Mouse (Mus musculus): ENCODE measurements around the gene Spag17. TPM values are rescaled to one million over a fixed set of nuclear protein-coding genes. Genes with fewer than 3 reads are reported as not detected.

Spag17 gene
- polyA plus RNA-seq, 1 experiment from 2014 or later = 0.89 TPM

DNA sequence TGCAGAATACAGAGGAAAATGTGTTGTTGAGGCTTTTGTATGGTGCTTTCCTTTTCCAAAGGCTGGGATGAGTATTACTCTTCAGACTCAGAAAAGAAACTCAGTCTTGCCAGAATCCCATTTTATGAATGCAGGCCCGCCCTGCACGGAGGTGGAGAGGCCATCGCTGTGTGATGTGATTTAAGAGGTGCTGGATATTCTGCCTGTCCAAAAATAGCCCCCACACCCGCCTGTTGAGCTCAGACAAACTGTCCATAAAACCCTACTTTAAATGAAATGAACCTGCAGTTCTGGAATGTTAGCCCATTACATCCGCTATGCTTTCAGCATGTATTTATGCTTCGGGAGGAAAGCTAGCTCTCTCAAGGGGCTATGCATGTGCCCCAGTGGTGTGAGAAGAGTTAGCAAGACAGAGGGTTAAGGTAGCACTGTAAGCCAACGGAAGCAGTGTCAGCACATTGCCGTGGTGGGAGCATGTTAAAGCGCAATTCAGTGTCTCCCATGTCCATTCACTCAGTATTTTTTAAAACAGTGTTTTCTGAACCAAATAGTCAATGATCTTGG lies 68.9 kb downstream of the Spag17 start:
- ATAC-seq = no peak
- H3K4me3 ChIP-seq (ENCODE audit: low read depth, low read length) = no peak overlapping the region
- H3K4me1 ChIP-seq (ENCODE audit: control insufficient read depth, insufficient read depth, low read length) = no peaks in the 10 kb centered on the region
- whole genome bisulfite sequencing = 80% methylated on average over 9 of the region's 9 CpGs
- H3K27ac ChIP-seq (ENCODE audit: low read length) = no peak overlapping the region
- no peaks in the 10 kb centered on the region for H3K9me3 ChIP-seq (replicated peaks; ENCODE audit: control insufficient read depth, low read length, poor library complexity, severe bottlenecking)
- no peak overlapping the region for H3K9ac ChIP-seq (ENCODE audit: low read depth, low read length)
- H3K36me3 ChIP-seq (ENCODE audit: control insufficient read depth, insufficient read depth, low read length) = no peaks in the 10 kb centered on the region
- H3K4me2 ChIP-seq (ENCODE audit: low read length) = no peak overlapping the region
- no peaks in the 10 kb centered on the region for H3K27me3 ChIP-seq (ENCODE audit: control insufficient read depth, insufficient read depth, low read depth, low read length)

DNA sequence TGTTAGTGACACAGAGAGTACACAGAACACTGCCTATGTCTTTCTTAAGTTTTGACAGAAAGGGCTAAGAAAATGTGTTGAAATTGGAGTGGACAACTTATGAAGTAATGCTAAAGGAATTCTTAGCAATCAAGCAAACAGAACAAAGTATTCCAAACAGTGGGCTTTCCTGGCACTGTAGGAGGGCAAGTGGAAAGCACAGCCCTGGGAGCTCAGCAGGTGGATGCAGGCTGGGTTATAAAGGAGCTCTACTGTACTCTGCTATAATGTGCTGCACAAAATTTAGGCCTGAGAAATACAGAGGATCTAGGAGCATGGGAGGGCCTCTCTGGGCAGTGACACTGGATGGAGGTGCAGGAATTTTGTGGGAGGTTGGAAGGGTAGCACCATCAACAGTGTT lies 71.3 kb downstream of the Spag17 start:
- H3K4me3 ChIP-seq (ENCODE audit: low read depth, low read length) = no peak overlapping the region
- H3K36me3 ChIP-seq (ENCODE audit: control insufficient read depth, insufficient read depth, low read length) = no peaks in the 10 kb centered on the region
- no peaks in the 10 kb centered on the region for H3K9me3 ChIP-seq (replicated peaks; ENCODE audit: control insufficient read depth, low read length, poor library complexity, severe bottlenecking)
- no peaks in the 10 kb centered on the region for H3K4me1 ChIP-seq (ENCODE audit: control insufficient read depth, insufficient read depth, low read length)
- no peak overlapping the region for H3K9ac ChIP-seq (ENCODE audit: low read depth, low read length)
- H3K27me3 ChIP-seq (ENCODE audit: control insufficient read depth, insufficient read depth, low read depth, low read length) = no peaks in the 10 kb centered on the region
- no peak overlapping the region for H3K4me2 ChIP-seq (ENCODE audit: low read length)
- ATAC-seq = no peak
- no peak overlapping the region for H3K27ac ChIP-seq (ENCODE audit: low read length)

DNA sequence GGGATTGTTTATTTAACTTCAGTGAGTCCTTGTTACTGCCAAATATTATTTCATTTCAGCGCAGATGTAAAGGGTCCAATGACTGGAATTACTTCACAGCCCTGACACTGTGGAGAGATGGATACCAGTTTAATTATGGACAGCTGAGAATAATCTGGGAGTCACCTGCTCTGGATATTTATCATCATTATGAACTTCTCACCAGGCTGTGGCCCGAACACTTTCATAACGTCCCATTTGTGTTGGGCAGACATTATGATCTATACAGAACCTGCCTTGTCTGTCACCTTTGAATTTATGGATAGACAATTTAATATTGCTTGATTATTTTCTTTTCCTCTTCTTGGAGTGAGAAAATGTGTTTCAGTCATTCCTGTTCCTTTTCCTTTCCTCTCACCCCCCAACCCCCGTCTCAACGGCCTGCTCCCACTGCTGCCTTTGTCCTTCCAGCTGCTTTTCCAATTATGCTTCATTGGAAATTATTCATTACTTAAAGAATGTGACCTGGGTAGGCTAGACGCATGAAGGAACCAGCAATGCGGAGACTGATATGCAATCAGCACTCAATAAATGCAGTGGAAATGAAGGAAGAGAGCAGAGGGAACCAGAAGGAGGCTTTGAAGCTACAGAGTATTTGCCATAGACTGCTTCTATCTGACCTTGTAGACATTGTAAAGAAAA lies 74.7 kb downstream of the Spag17 start:
- no peak for ATAC-seq
- no peak overlapping the region for H3K9ac ChIP-seq (ENCODE audit: low read depth, low read length)
- no peak overlapping the region for H3K4me2 ChIP-seq (ENCODE audit: low read length)
- no peak overlapping the region for H3K27ac ChIP-seq (ENCODE audit: low read length)
- no peaks in the 10 kb centered on the region for H3K4me1 ChIP-seq (ENCODE audit: control insufficient read depth, insufficient read depth, low read length)
- H3K36me3 ChIP-seq (ENCODE audit: control insufficient read depth, insufficient read depth, low read length) = no peaks in the 10 kb centered on the region
- H3K27me3 ChIP-seq (ENCODE audit: control insufficient read depth, insufficient read depth, low read depth, low read length) = no peaks in the 10 kb centered on the region
- no peaks in the 10 kb centered on the region for H3K9me3 ChIP-seq (replicated peaks; ENCODE audit: control insufficient read depth, low read length, poor library complexity, severe bottlenecking)
- H3K4me3 ChIP-seq (ENCODE audit: low read depth, low read length) = no peak overlapping the region
- WGBS = 62% methylated on average over 7 of the region's 7 CpGs

DNA sequence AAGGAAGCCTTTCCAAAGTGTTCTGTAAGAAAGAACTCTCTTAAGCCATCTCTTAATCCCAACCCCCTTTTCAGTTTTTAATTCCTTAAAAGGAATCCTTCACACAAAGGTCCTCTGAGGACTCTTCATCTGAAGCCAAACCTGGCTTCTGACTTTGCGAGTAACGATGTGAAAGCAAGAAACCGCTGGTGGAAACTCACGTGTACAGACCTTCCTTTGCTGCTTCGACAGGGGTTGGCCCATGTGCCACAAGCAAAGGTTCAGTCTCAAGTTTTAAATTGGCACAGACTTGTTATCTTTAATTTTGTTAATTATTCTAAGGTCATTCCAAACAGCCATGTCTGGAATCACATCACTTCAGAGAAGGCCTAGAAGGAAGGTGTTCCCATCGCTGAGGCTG lies 79.1 kb downstream of the Spag17 start:
- Histone ChIP-seq H3K4me2 (ENCODE audit: low read length) (no peak overlapping the region), H3K36me3 (ENCODE audit: control insufficient read depth, insufficient read depth, low read length) (no peaks in the 10 kb centered on the region), H3K9ac (ENCODE audit: low read depth, low read length) (no peak overlapping the region), H3K4me1 (ENCODE audit: control insufficient read depth, insufficient read depth, low read length) (no peaks in the 10 kb centered on the region), H3K4me3 (ENCODE audit: low read depth, low read length) (no peak overlapping the region), H3K27ac (ENCODE audit: low read length) (no peak overlapping the region), H3K9me3 (replicated peaks; ENCODE audit: control insufficient read depth, low read length, poor library complexity, severe bottlenecking) (no peaks in the 10 kb centered on the region), H3K27me3 (ENCODE audit: control insufficient read depth, insufficient read depth, low read depth, low read length) (no peaks in the 10 kb centered on the region)
- ATAC-seq = no peak
- WGBS = 86% methylated on average over 6 of the region's 6 CpGs

GRCm38 (mm10) chr3:99965863-99966262 lies 80.7 kb downstream of the Spag17 start:
- WGBS = 69% methylated on average over 4 of the region's 4 CpGs
- Histone ChIP-seq H3K4me2 (ENCODE audit: low read length) (no peak overlapping the region), H3K36me3 (ENCODE audit: control insufficient read depth, insufficient read depth, low read length) (no peaks in the 10 kb centered on the region), H3K9me3 (replicated peaks; ENCODE audit: control insufficient read depth, low read length, poor library complexity, severe bottlenecking) (no peaks in the 10 kb centered on the region), H3K27me3 (ENCODE audit: control insufficient read depth, insufficient read depth, low read depth, low read length) (no peaks in the 10 kb centered on the region), H3K9ac (ENCODE audit: low read depth, low read length) (no peak overlapping the region), H3K4me1 (ENCODE audit: control insufficient read depth, insufficient read depth, low read length) (no peaks in the 10 kb centered on the region), H3K27ac (ENCODE audit: low read length) (no peak overlapping the region), H3K4me3 (ENCODE audit: low read depth, low read length) (no peak overlapping the region)
- no peak for ATAC-seq

- Histone ChIP-seq H3K4me2 (ENCODE audit: low read length) (no peak overlapping the region), H3K4me3 (ENCODE audit: low read depth, low read length) (no peak overlapping the region), H3K27me3 (ENCODE audit: control insufficient read depth, insufficient read depth, low read depth, low read length) (no peaks in the 10 kb centered on the region), H3K27ac (ENCODE audit: low read length) (no peak overlapping the region), H3K9ac (ENCODE audit: low read depth, low read length) (no peak overlapping the region), H3K9me3 (replicated peaks; ENCODE audit: control insufficient read depth, low read length, poor library complexity, severe bottlenecking) (no peaks in the 10 kb centered on the region), H3K4me1 (ENCODE audit: control insufficient read depth, insufficient read depth, low read length) (no peaks in the 10 kb centered on the region), H3K36me3 (ENCODE audit: control insufficient read depth, insufficient read depth, low read length) (no peaks in the 10 kb centered on the region)
- WGBS = 72% methylated on average over 2 of the region's 2 CpGs
- no peak for ATAC-seq
Measured at GRCm38 (mm10) chr3:99966285-99966684, 81.1 kb downstream of the Spag17 start.

DNA sequence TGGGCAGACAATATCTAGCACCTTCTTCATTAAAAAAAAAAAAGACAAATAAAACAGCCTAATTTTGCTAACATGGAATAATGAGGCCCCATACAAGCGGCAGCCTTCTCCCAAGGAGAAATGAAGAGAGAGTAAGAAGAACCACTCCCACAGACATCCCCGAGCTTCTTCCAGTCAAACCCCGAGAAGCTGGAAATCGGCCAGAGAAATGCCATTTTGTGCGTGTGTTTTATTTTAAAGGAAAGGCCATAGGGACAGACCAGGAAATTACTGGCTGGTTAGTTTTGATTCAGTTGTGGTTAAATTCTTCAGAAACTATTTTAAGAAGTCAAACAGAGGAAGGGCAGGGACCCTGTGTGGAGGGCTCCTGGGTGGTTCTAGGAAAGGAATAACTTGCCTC lies 85.6 kb downstream of the Spag17 start:
- Histone ChIP-seq H3K4me2 (ENCODE audit: low read length) (no peak overlapping the region), H3K4me1 (ENCODE audit: control insufficient read depth, insufficient read depth, low read length) (no peaks in the 10 kb centered on the region), H3K36me3 (ENCODE audit: control insufficient read depth, insufficient read depth, low read length) (no peaks in the 10 kb centered on the region), H3K4me3 (ENCODE audit: low read depth, low read length) (no peak overlapping the region), H3K9ac (ENCODE audit: low read depth, low read length) (no peak overlapping the region), H3K27ac (ENCODE audit: low read length) (no peak overlapping the region), H3K27me3 (ENCODE audit: control insufficient read depth, insufficient read depth, low read depth, low read length) (no peaks in the 10 kb centered on the region), H3K9me3 (replicated peaks; ENCODE audit: control insufficient read depth, low read length, poor library complexity, severe bottlenecking) (no peaks in the 10 kb centered on the region)
- WGBS = 64% methylated on average over 5 of the region's 5 CpGs
- no peak for ATAC-seq

DNA sequence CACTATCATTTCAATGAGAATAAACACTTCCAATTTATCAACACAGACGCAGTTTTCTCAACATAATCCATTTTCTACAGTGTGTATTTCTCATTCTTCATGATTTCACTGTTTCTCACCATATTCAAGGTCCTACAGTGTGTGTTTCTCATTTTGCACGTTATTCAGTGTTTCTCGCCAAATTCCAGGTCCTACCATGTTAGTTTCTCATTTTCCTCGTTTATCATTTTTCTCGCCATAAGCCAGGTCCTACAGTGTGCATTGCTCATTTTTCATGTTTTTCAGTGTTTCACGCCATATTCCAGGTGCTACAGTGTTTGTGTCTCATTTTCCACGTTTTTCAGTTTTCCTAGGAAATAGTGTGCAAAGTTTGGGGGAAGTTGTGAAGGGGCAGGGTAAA lies 95.8 kb downstream of the Spag17 start:
- H3K36me3 ChIP-seq (ENCODE audit: control insufficient read depth, insufficient read depth, low read length) = no peaks in the 10 kb centered on the region
- no peaks in the 10 kb centered on the region for H3K27me3 ChIP-seq (ENCODE audit: control insufficient read depth, insufficient read depth, low read depth, low read length)
- H3K4me1 ChIP-seq (ENCODE audit: control insufficient read depth, insufficient read depth, low read length) = no peaks in the 10 kb centered on the region
- ATAC-seq = no peak
- H3K9me3 ChIP-seq (replicated peaks; ENCODE audit: control insufficient read depth, low read length, poor library complexity, severe bottlenecking) = peaks cover 3% of the 10 kb centered on the region
- H3K27ac ChIP-seq (ENCODE audit: low read length) = no peak overlapping the region
- H3K4me3 ChIP-seq (ENCODE audit: low read depth, low read length) = no peak overlapping the region
- H3K9ac ChIP-seq (ENCODE audit: low read depth, low read length) = no peak overlapping the region
- 69% methylated on average over 7 of the region's 7 CpGs for WGBS
- H3K4me2 ChIP-seq (ENCODE audit: low read length) = no peak overlapping the region

DNA sequence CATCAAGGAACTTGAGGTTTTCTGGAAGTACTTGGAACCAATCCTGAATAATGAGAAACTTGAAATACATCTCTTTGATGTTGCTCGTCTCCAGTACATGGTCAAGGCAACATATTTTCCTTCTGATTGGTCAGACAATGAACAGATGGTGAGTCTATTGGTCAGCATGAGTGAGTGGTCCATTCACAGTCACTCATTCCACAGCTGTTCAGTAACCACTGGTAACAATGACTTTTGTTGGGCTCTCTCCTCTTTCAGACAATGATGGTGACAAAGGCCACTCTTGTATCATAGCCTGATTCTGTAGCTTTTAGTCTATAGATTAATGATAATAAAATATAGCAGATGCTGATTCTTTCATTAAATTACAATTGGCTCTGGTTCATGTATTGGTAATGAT lies 119.5 kb downstream of the Spag17 start:
- Histone ChIP-seq H3K36me3 (ENCODE audit: control insufficient read depth, insufficient read depth, low read length) (no peaks in the 10 kb centered on the region), H3K4me3 (ENCODE audit: low read depth, low read length) (no peak overlapping the region), H3K9ac (ENCODE audit: low read depth, low read length) (no peak overlapping the region), H3K9me3 (replicated peaks; ENCODE audit: control insufficient read depth, low read length, poor library complexity, severe bottlenecking) (no peaks in the 10 kb centered on the region), H3K27me3 (ENCODE audit: control insufficient read depth, insufficient read depth, low read depth, low read length) (no peaks in the 10 kb centered on the region), H3K27ac (ENCODE audit: low read length) (no peak overlapping the region), H3K4me2 (ENCODE audit: low read length) (no peak overlapping the region), H3K4me1 (ENCODE audit: control insufficient read depth, insufficient read depth, low read length) (no peaks in the 10 kb centered on the region)
- ATAC-seq = no peak
- WGBS = 36% methylated on average over 1 of the region's 1 CpGs

Measured in midbrain, embryonic 16.5 days (tissue).